Mouse (Mus musculus): Measurements from ENCODE around the gene Elane.

- TF ChIP-seq CTCF (IDR thresholded peaks at IDR 0.05; ENCODE audit: control insufficient read depth, insufficient read depth, low read length) (no peak), POLR2A (IDR thresholded peaks at IDR 0.05; ENCODE audit: borderline replicate concordance, control insufficient read depth, low read depth, low read length) (0 out of 2 replicates have a peak, but pooled peaks have one; percentile 2)
These were observed 11.7 kb upstream of the Elane start, which contains the start of the genes Prtn3 and Plppr3 for GRCm38 (mm10) chr10:79874290-79874862.
